Comparison of ENCODE assay signal across 9 mouse cellular contexts in the genomic region with DNA sequence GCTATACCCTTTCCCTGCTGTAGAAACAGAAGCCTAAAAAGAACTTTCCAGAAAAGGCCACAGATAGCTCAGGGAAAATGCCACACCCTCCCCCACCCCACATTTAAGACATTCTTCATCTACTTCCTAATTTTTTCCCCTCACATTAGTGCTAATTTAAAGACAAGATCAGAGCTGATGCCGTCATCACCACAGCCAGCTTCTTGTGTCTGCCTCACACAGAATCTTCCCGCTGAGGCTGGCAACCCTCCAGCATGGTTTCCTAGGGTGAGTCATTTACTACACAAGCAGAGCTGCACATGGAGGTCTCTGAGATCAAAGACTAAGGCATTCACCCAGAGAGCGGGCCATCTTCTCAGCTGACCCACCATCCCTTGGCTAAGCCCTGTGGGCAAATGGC. TPM values are rescaled to one million over a fixed set of nuclear protein-coding genes. Genes with fewer than 3 reads are reported as not detected.
DNase-seq lines count a peak whose midpoint lies in the region; ATAC-seq and TF ChIP-seq lines count a peak whose summit lies in the region.
"Had no signal": no experiment of that assay in that cellular context is flagged by ENCODE, and none has a peak within 500 bp of the region (broad histone marks: within the 10 kb centered on the region; RNA-seq: fewer than 3 reads in every experiment).

No protein-coding gene starts in this region.

- H3K27me3 ChIP-seq in kidney, embryonic 15.5 days, result no peaks in the 10 kb centered on the region
- no peaks in the 10 kb centered on the region for H3K27me3 ChIP-seq in lung, embryonic 14.5 days (ENCODE audit: insufficient read depth, low read length)
- no peaks in the 10 kb centered on the region for H3K27me3 ChIP-seq in intestine, postnatal 0 days (replicated peaks; ENCODE audit: control insufficient read depth, insufficient read depth, low read length)
- H3K27me3 ChIP-seq in intestine, embryonic 16.5 days (replicated peaks; ENCODE audit: control insufficient read depth, insufficient read depth, low read length), result no peaks in the 10 kb centered on the region
- H3K27me3 ChIP-seq: limb, embryonic 13.5 days had no signal

- no peak overlapping the region for H3K9ac ChIP-seq in kidney, embryonic 15.5 days
- no peak overlapping the region for H3K9ac ChIP-seq in lung, embryonic 14.5 days
- no peak overlapping the region for H3K9ac ChIP-seq in intestine, postnatal 0 days (ENCODE audit: low read depth, low read length)
- no peak overlapping the region for H3K9ac ChIP-seq in intestine, embryonic 16.5 days (ENCODE audit: low read depth, low read length)
- H3K9ac ChIP-seq: limb, embryonic 13.5 days had no signal

- no peak for TF ChIP-seq CTCF in lung, embryonic 14.5 days (IDR thresholded peaks at IDR 0.05; ENCODE audit: low read depth)
- no peak for TF ChIP-seq CTCF in intestine, postnatal 0 days (IDR thresholded peaks at IDR 0.05; ENCODE audit: low read depth)

- no peak for ATAC-seq in kidney, embryonic 15.5 days (replicated peaks; ENCODE audit: low FRiP score)
- ATAC-seq in lung, embryonic 14.5 days (ENCODE audit: insufficient read depth), result no peak
- ATAC-seq in intestine, postnatal 0 days, result no peak
- no peak for ATAC-seq in intestine, embryonic 16.5 days

- DNase-seq in kidney, postnatal 14 days, result peak; percentile 75
- DNase-seq in NIH3T3 (ENCODE audit: low read depth), result peak; percentile 86
- DNase-seq in c-Kit-positive CD71-negative TER-119-negative erythroid progenitor cells, embryonic 14.5 days (ENCODE audit: low read depth), result peak; percentile 34
- DNase-seq in lung, embryonic 14.5 days, result peak; percentile 79
- DNase-seq in spleen, postnatal 4 days (ENCODE audit: low spot score in 2 of 2), result no peak

- no peaks in the 10 kb centered on the region for H3K36me3 ChIP-seq in kidney, embryonic 15.5 days
- no peaks in the 10 kb centered on the region for H3K36me3 ChIP-seq in lung, embryonic 14.5 days (ENCODE audit: insufficient read depth)
- no peaks in the 10 kb centered on the region for H3K36me3 ChIP-seq in intestine, postnatal 0 days (ENCODE audit: control insufficient read depth, insufficient read depth)
- no peaks in the 10 kb centered on the region for H3K36me3 ChIP-seq in intestine, embryonic 16.5 days (ENCODE audit: control insufficient read depth, insufficient read depth, low read length)
- H3K36me3 ChIP-seq: limb, embryonic 13.5 days had no signal

- H3K27ac ChIP-seq in kidney, embryonic 15.5 days, result no peak overlapping the region
- H3K27ac ChIP-seq in lung, embryonic 14.5 days (ENCODE audit: low read depth), result no peak overlapping the region
- no peak overlapping the region for H3K27ac ChIP-seq in intestine, postnatal 0 days (ENCODE audit: low read depth, low read length)
- no peak overlapping the region for H3K27ac ChIP-seq in intestine, embryonic 16.5 days (ENCODE audit: low read length)
- H3K27ac ChIP-seq: limb, embryonic 13.5 days had no signal

- no peak overlapping the region for H3K4me3 ChIP-seq in kidney, embryonic 15.5 days (replicated peaks)
- no peak overlapping the region for H3K4me3 ChIP-seq in lung, embryonic 14.5 days (ENCODE audit: low read depth, low read length)
- no peak overlapping the region for H3K4me3 ChIP-seq in intestine, postnatal 0 days (ENCODE audit: low read depth, low read length)
- H3K4me3 ChIP-seq in intestine, embryonic 16.5 days (ENCODE audit: low read length), result no peak overlapping the region
- H3K4me3 ChIP-seq: limb, embryonic 13.5 days had no signal

- H3K9me3 ChIP-seq in kidney, embryonic 15.5 days (replicated peaks), result no peaks in the 10 kb centered on the region
- no peaks in the 10 kb centered on the region for H3K9me3 ChIP-seq in lung, embryonic 14.5 days (ENCODE audit: low read depth, low read length)
- H3K9me3 ChIP-seq in intestine, postnatal 0 days (ENCODE audit: control insufficient read depth), result no peaks in the 10 kb centered on the region
- H3K9me3 ChIP-seq in intestine, embryonic 16.5 days (ENCODE audit: control insufficient read depth, low read length), result peaks cover 6% of the 10 kb centered on the region
- H3K9me3 ChIP-seq: limb, embryonic 13.5 days had no signal

- 40% methylated on average over 3 of the region's 3 CpGs for WGBS in kidney, embryonic 15.5 days
- 35% methylated on average over 3 of the region's 3 CpGs for WGBS in lung, embryonic 14.5 days
- WGBS in intestine, postnatal 0 days, result 44% methylated on average over 3 of the region's 3 CpGs
- 42% methylated on average over 3 of the region's 3 CpGs for WGBS in intestine, embryonic 16.5 days

- no peak overlapping the region for H3K4me2 ChIP-seq in kidney, embryonic 15.5 days
- H3K4me2 ChIP-seq in lung, embryonic 14.5 days, result no peak overlapping the region
- no peak overlapping the region for H3K4me2 ChIP-seq in intestine, postnatal 0 days (replicated peaks; ENCODE audit: low read depth)
- no peak overlapping the region for H3K4me2 ChIP-seq in intestine, embryonic 16.5 days (ENCODE audit: low read depth, low read length)
- H3K4me2 ChIP-seq: limb, embryonic 13.5 days had no signal

- H3K4me1 ChIP-seq in kidney, embryonic 15.5 days, result no peaks in the 10 kb centered on the region; the same call in 1 of the 2 replicates
- no peaks in the 10 kb centered on the region for H3K4me1 ChIP-seq in lung, embryonic 14.5 days (ENCODE audit: insufficient read depth)
- H3K4me1 ChIP-seq in intestine, postnatal 0 days (replicated peaks; ENCODE audit: control insufficient read depth, insufficient read depth, low read length), result no peaks in the 10 kb centered on the region
- H3K4me1 ChIP-seq in intestine, embryonic 16.5 days (ENCODE audit: control insufficient read depth, insufficient read depth, low read length), result no peaks in the 10 kb centered on the region
- H3K4me1 ChIP-seq: limb, embryonic 13.5 days had no signal

RNA-seq across cellular contexts. Expression of a gene that starts 21.5 kb away (rescaled TPM):
- polyA plus RNA-seq in kidney, embryonic 15.5 days (2015; fragmentation: Nextera tagmentation; extraction: Ambion mirVana), result 14.9 and 19.8 TPM in 2 replicates
- 2.1 and 2.2 TPM in 2 replicates for polyA plus RNA-seq in lung, embryonic 14.5 days (2014; fragmentation: Nextera tagmentation; extraction: Ambion mirVana)
- 9.4 and 11.9 TPM in 2 replicates for polyA plus RNA-seq in intestine, postnatal 0 days (2015; fragmentation: Nextera tagmentation; extraction: Ambion mirVana)
- polyA plus RNA-seq in intestine, embryonic 16.5 days (2015; fragmentation: Nextera tagmentation; extraction: Ambion mirVana), result 7.0 and 7.2 TPM in 2 replicates

RNA-seq across cellular contexts. Expression of a gene that starts 33.1 kb away (rescaled TPM):
- polyA plus RNA-seq in kidney, embryonic 15.5 days (2015; fragmentation: Nextera tagmentation; extraction: Ambion mirVana), result 27.0 and 29.2 TPM in 2 replicates
- polyA plus RNA-seq in lung, embryonic 14.5 days (2014; fragmentation: Nextera tagmentation; extraction: Ambion mirVana), result 28.1 and 32.9 TPM in 2 replicates
- polyA plus RNA-seq in intestine, postnatal 0 days (2015; fragmentation: Nextera tagmentation; extraction: Ambion mirVana), result 15.8 and 19.1 TPM in 2 replicates
- polyA plus RNA-seq in intestine, embryonic 16.5 days (2015; fragmentation: Nextera tagmentation; extraction: Ambion mirVana), result 14.6 and 15.0 TPM in 2 replicates

Comparison
In these comparisons a context has a peak if more than half of its experiments do, and no peak if none do; other contexts are left out.
1. DNase-seq: peak in kidney, postnatal 14 days (single experiment), NIH3T3 (single experiment), c-Kit-positive CD71-negative TER-119-negative erythroid progenitor cells, embryonic 14.5 days (single experiment) and lung, embryonic 14.5 days (single experiment); none in spleen, postnatal 4 days (0 of 2).